Mouse (Mus musculus) CH12.LX (cell line): ENCODE data around the gene Mknk2.

Experiments
- CHD2 ChIP-seq: IDR thresholded peaks from 2 replicates; pipeline ENCODE4 v1.6.1; 2011; ENCODE audit warnings: low read length, improper control_type of control experiment
- EP300 ChIP-seq: IDR thresholded peaks from 2 replicates; pipeline ENCODE4 v1.6.1; 2011; ENCODE audit warnings: low read length, improper control_type of control experiment
- MAZ ChIP-seq: IDR thresholded peaks from 2 replicates; pipeline ENCODE4 v1.6.1; 2012; ENCODE audit warnings: low read depth, mild to moderate bottlenecking, inconsistent platforms, low read length, improper control_type of control experiment, moderate library complexity
- UBTF ChIP-seq: IDR thresholded peaks from 2 replicates; pipeline ENCODE4 v1.6.1; 2012; ENCODE audit warnings: low read depth, mild to moderate bottlenecking, inconsistent platforms, low read length, improper control_type of control experiment, moderate library complexity

DNA sequence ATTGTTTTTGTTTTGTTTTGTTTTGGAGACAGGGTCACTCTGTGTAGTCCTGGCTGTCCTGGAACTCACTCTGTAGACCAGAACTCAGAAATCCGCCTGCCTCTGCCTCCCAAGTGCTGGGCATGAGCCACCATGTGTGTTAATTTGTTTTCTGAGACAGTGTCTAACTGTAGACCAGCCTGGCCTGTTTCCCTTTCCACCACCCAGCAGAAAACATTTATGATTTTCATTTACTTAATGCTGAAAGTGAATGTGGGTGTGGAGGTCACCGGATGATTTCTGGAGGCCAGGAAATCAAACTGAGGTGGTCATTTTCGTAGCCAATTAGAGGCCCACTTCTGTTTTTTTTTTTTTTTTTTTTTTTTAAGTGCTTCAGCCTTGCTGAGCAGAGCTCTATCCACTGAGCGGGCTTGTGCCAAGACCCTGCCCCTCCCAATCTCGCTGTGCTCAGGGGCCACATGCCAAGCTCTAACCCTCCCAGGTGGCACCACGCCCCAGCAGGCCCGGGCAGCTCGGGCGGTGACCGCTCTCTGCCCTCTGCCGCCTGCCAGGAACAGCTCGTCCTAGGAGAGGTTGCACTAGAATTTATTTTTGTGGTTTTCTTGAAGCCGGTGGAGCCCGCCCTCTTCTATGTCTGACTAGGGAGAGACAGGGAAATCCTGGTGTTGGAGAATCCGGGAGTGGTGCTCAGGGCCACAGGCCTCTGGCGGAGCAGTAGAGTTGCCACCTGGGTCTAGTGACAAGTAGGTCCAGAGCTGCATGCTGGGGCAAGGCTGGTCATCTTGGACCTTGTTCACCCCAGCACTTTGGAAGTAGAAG, 13.5 kb downstream of the Mknk2 start:
- no peak for TF ChIP-seq EP300
- TF ChIP-seq MAZ: no peak
- TF ChIP-seq UBTF: no peak
- TF ChIP-seq CHD2: no peak
